Mouse (Mus musculus) kidney, adult 10 weeks (tissue): ENCODE measurements around the gene Olfr815. TPM values are rescaled to one million over a fixed set of nuclear protein-coding genes. Genes with fewer than 3 reads are reported as not detected.

Experiments used
- polyA plus RNA-seq: library from polyadenylated mRNA; stranded (reverse); fragments of 350-450 nt; fragmentation: Illumina TruSeq; extraction: RNeasy Lipid Tissue Mini Kit (QIAGEN cat#74804); gene quantifications from one replicate; pipeline ENCODE4 v1.2.3, GENCODE M21; 2014; ENCODE audit warnings: low read depth, low replicate concordance

The Olfr815 gene
- not detected for polyA plus RNA-seq

GRCm38 (mm10) chr10:129905767-129906166, at the start of gene Olfr815:
Gene Olfr815 (minus strand): TSS chr10:129905867.

GRCm38 (mm10) chr10:129949000-129949399, 43.3 kb upstream of the Olfr815 start, which contains the start of gene Olfr818:
Gene Olfr818 (minus strand): TSS chr10:129949100.

GRCm38 (mm10) chr10:129915497-129915896, 9.8 kb upstream of the Olfr815 start, which contains the start of gene Olfr816:
Gene Olfr816 (minus strand): TSS chr10:129915597.

GRCm38 (mm10) chr10:129879751-129880150, 25.9 kb downstream of the Olfr815 start, which contains the start of gene Olfr814:
Gene Olfr814 (minus strand): TSS chr10:129879851.

GRCm38 (mm10) chr10:129855067-129855466, 50.6 kb downstream of the Olfr815 start, which contains the start of gene Olfr813:
Gene Olfr813 (plus strand): TSS chr10:129855367.

Other genes starting within 250 kb of the Olfr815 start
- not detected for gene Olfr800, start 248.2 kb downstream of the Olfr815 start, polyA plus RNA-seq
- not detected for gene Olfr801, start 232.0 kb downstream of the Olfr815 start, polyA plus RNA-seq
- gene Olfr802, start 217.7 kb downstream of the Olfr815 start, polyA plus RNA-seq = not detected
- not detected for gene Olfr803, start 211.6 kb downstream of the Olfr815 start, polyA plus RNA-seq
- gene Olfr804, start 202.7 kb downstream of the Olfr815 start, polyA plus RNA-seq = not detected
- gene Olfr805, start 176.5 kb downstream of the Olfr815 start, polyA plus RNA-seq = not detected
- gene Olfr806, start 163.9 kb downstream of the Olfr815 start, polyA plus RNA-seq = not detected
- not detected for gene Olfr807, start 148.1 kb downstream of the Olfr815 start, polyA plus RNA-seq
- gene Olfr808, start 140.4 kb downstream of the Olfr815 start, polyA plus RNA-seq = not detected
- not detected for gene Olfr809, start 131.2 kb downstream of the Olfr815 start, polyA plus RNA-seq
- not detected for gene Olfr810, start 111.0 kb downstream of the Olfr815 start, polyA plus RNA-seq
- gene Olfr811, start 101.5 kb downstream of the Olfr815 start, polyA plus RNA-seq = not detected
- gene Olfr812, start 59.8 kb downstream of the Olfr815 start, polyA plus RNA-seq = not detected
- gene Olfr813, start 50.5 kb downstream of the Olfr815 start, polyA plus RNA-seq = not detected
- gene Olfr814, start 26.0 kb downstream of the Olfr815 start, polyA plus RNA-seq = not detected
- not detected for gene Olfr816, start 9.7 kb upstream of the Olfr815 start, polyA plus RNA-seq
- not detected for gene Olfr818, start 43.2 kb upstream of the Olfr815 start, polyA plus RNA-seq
- gene Olfr819, start 61.4 kb upstream of the Olfr815 start, polyA plus RNA-seq = not detected
- not detected for gene Olfr247, start 70.3 kb upstream of the Olfr815 start, polyA plus RNA-seq
- gene Gm10310, start 79.2 kb upstream of the Olfr815 start, polyA plus RNA-seq = not detected
- not detected for gene Olfr820, start 106.8 kb upstream of the Olfr815 start, polyA plus RNA-seq
- gene Olfr821, start 124.5 kb upstream of the Olfr815 start, polyA plus RNA-seq = not detected
- not detected for gene Olfr822, start 165.3 kb upstream of the Olfr815 start, polyA plus RNA-seq
- not detected for gene Olfr823, start 209.5 kb upstream of the Olfr815 start, polyA plus RNA-seq
- not detected for gene Olfr824, start 224.1 kb upstream of the Olfr815 start, polyA plus RNA-seq